Mouse (Mus musculus): ENCODE results near the gene Ccn2. TPM values are rescaled to one million over a fixed set of nuclear protein-coding genes. Genes with fewer than 3 reads are reported as not detected.
"Not testable (repeated sequence)": the region's sequence is repeated elsewhere in the genome, so short reads cannot be mapped to it uniquely, and the experiment has no call there.

Ccn2 gene
- polyA plus RNA-seq, 1 experiment from 2014 or later, result 11.3 TPM

- H3K9me3 ChIP-seq (ENCODE audit: control insufficient read depth, low read depth, low read length), result no peaks in the 10 kb centered on the region
- no peak overlapping the region for H3K9ac ChIP-seq (replicated peaks; ENCODE audit: low read depth, low read length)
- no peak overlapping the region for H3K4me2 ChIP-seq (replicated peaks; ENCODE audit: low read depth, low read length)
- no peak overlapping the region for H3K27ac ChIP-seq (ENCODE audit: low read length)
- no peak overlapping the region for H3K4me3 ChIP-seq (ENCODE audit: low read depth, low read length)
- H3K27me3 ChIP-seq (ENCODE audit: control insufficient read depth, insufficient read depth, low read length), result no peaks in the 10 kb centered on the region
- H3K36me3 ChIP-seq (ENCODE audit: control insufficient read depth, insufficient read depth, low read length), result no peaks in the 10 kb centered on the region
- H3K4me1 ChIP-seq (ENCODE audit: control insufficient read depth, insufficient read depth, low read length), result no peaks in the 10 kb centered on the region
- WGBS, result 84% methylated on average over 9 of the region's 9 CpGs
- no peak for ATAC-seq (ENCODE audit: insufficient number of reproducible peaks, insufficient read depth, low FRiP score, low read depth)
Observed at GRCm38 (mm10) chr10:24609766-24610165, 14.5 kb downstream of the Ccn2 start.

DNA sequence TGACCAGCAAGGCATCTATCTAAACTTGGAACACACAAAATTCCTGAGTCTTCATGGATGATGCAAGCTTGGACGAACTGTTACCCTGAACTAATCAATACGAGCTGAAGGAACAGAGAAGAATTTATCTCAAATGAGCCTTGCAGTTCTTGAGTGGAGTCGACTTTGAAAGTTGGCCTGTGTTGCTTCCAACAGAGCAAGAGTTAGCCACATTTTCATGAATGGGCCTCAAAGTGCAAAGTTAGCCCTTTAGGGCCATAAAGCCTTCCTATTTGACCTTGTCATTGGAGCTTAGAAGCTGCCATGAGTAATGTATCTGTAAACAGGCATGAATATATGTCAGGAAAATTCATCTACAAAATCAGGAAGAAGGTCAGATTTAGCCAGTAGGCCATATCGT lies 19.5 kb downstream of the Ccn2 start:
- Histone ChIP-seq H3K27me3 (ENCODE audit: control insufficient read depth, insufficient read depth, low read length) (no peaks in the 10 kb centered on the region), H3K9ac (replicated peaks; ENCODE audit: low read depth, low read length) (no peak overlapping the region), H3K4me1 (ENCODE audit: control insufficient read depth, insufficient read depth, low read length) (no peaks in the 10 kb centered on the region), H3K36me3 (ENCODE audit: control insufficient read depth, insufficient read depth, low read length) (no peaks in the 10 kb centered on the region), H3K9me3 (ENCODE audit: control insufficient read depth, low read depth, low read length) (no peaks in the 10 kb centered on the region), H3K4me2 (replicated peaks; ENCODE audit: low read depth, low read length) (no peak overlapping the region), H3K27ac (ENCODE audit: low read length) (no peak overlapping the region), H3K4me3 (ENCODE audit: low read depth, low read length) (no peak overlapping the region)
- no peak for ATAC-seq (ENCODE audit: insufficient number of reproducible peaks, insufficient read depth, low FRiP score, low read depth)
- 83% methylated on average over 4 of the region's 4 CpGs for WGBS

GRCm38 (mm10) chr10:24615799-24616198 lies 20.6 kb downstream of the Ccn2 start:
- Histone ChIP-seq H3K27ac (ENCODE audit: low read length) (no peak overlapping the region), H3K9me3 (ENCODE audit: control insufficient read depth, low read depth, low read length) (no peaks in the 10 kb centered on the region), H3K4me3 (ENCODE audit: low read depth, low read length) (no peak overlapping the region), H3K9ac (replicated peaks; ENCODE audit: low read depth, low read length) (no peak overlapping the region), H3K36me3 (ENCODE audit: control insufficient read depth, insufficient read depth, low read length) (no peaks in the 10 kb centered on the region), H3K4me1 (ENCODE audit: control insufficient read depth, insufficient read depth, low read length) (no peaks in the 10 kb centered on the region), H3K27me3 (ENCODE audit: control insufficient read depth, insufficient read depth, low read length) (no peaks in the 10 kb centered on the region), H3K4me2 (replicated peaks; ENCODE audit: low read depth, low read length) (no peak overlapping the region)
- no peak for ATAC-seq (ENCODE audit: insufficient number of reproducible peaks, insufficient read depth, low FRiP score, low read depth)
- 90% methylated on average over 6 of the region's 6 CpGs for WGBS

GRCm38 (mm10) chr10:24616572-24616971 lies 21.3 kb downstream of the Ccn2 start:
- not testable (repeated sequence) for H3K9me3 ChIP-seq (ENCODE audit: control insufficient read depth, low read depth, low read length); H3K27me3 ChIP-seq (ENCODE audit: control insufficient read depth, insufficient read depth, low read length); H3K9ac ChIP-seq (replicated peaks; ENCODE audit: low read depth, low read length); H3K36me3 ChIP-seq (ENCODE audit: control insufficient read depth, insufficient read depth, low read length); ATAC-seq (ENCODE audit: insufficient number of reproducible peaks, insufficient read depth, low FRiP score, low read depth); H3K4me2 ChIP-seq (replicated peaks; ENCODE audit: low read depth, low read length); H3K4me3 ChIP-seq (ENCODE audit: low read depth, low read length); H3K27ac ChIP-seq (ENCODE audit: low read length); H3K4me1 ChIP-seq (ENCODE audit: control insufficient read depth, insufficient read depth, low read length)
- 96% methylated on average over 1 of the region's 1 CpGs for WGBS

DNA sequence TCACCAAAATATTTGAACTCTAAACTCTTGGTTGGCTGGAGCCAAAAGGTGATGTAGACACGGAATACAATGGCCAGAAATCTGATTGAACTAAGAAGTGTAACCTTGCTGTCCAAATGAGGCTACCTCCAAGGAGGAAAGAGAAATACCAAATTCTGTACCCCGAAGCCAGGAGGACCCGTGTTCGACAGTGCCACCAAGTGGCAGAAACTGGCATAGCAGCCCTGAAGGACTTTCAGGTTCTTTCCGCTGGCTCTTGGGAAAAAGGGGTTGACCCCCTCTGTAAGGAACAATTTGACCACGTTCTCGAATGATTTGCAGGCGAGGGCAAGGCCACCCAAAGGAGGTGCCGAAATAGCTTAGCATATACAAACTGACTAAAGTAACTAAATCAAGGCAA lies 26.3 kb downstream of the Ccn2 start:
- H3K4me2 ChIP-seq (replicated peaks; ENCODE audit: low read depth, low read length), result no peak overlapping the region
- H3K27me3 ChIP-seq (ENCODE audit: control insufficient read depth, insufficient read depth, low read length), result no peaks in the 10 kb centered on the region
- 30% methylated on average over 9 of the region's 9 CpGs for WGBS

GRCm38 (mm10) chr10:24622586-24622985 lies 27.3 kb downstream of the Ccn2 start:
- ATAC-seq (ENCODE audit: insufficient number of reproducible peaks, insufficient read depth, low FRiP score, low read depth), result no peak
- Histone ChIP-seq H3K36me3 (ENCODE audit: control insufficient read depth, insufficient read depth, low read length) (no peaks in the 10 kb centered on the region), H3K27me3 (ENCODE audit: control insufficient read depth, insufficient read depth, low read length) (no peaks in the 10 kb centered on the region), H3K9me3 (ENCODE audit: control insufficient read depth, low read depth, low read length) (no peaks in the 10 kb centered on the region), H3K4me1 (ENCODE audit: control insufficient read depth, insufficient read depth, low read length) (no peaks in the 10 kb centered on the region), H3K4me3 (ENCODE audit: low read depth, low read length) (no peak overlapping the region), H3K4me2 (replicated peaks; ENCODE audit: low read depth, low read length) (no peak overlapping the region), H3K27ac (ENCODE audit: low read length) (no peak overlapping the region), H3K9ac (replicated peaks; ENCODE audit: low read depth, low read length) (no peak overlapping the region)
- 26% methylated on average over 7 of the region's 7 CpGs for WGBS

More for the DNA sequence above, 26.3 kb downstream of the Ccn2 start:
- Histone ChIP-seq H3K9me3 (ENCODE audit: control insufficient read depth, low read depth, low read length) (no peaks in the 10 kb centered on the region), H3K9ac (replicated peaks; ENCODE audit: low read depth, low read length) (no peak overlapping the region), H3K4me1 (ENCODE audit: control insufficient read depth, insufficient read depth, low read length) (no peaks in the 10 kb centered on the region), H3K4me3 (ENCODE audit: low read depth, low read length) (no peak overlapping the region), H3K27ac (ENCODE audit: low read length) (no peak overlapping the region), H3K36me3 (ENCODE audit: control insufficient read depth, insufficient read depth, low read length) (no peaks in the 10 kb centered on the region)
- no peak for ATAC-seq (ENCODE audit: insufficient number of reproducible peaks, insufficient read depth, low FRiP score, low read depth)

- Histone ChIP-seq H3K9ac (replicated peaks; ENCODE audit: low read depth, low read length) (no peak overlapping the region), H3K9me3 (ENCODE audit: control insufficient read depth, low read depth, low read length) (no peaks in the 10 kb centered on the region), H3K4me1 (ENCODE audit: control insufficient read depth, insufficient read depth, low read length) (peaks cover 5% of the 10 kb centered on the region; the same call in 1 of the 2 replicates), H3K27ac (ENCODE audit: low read length) (no peak overlapping the region), H3K4me2 (replicated peaks; ENCODE audit: low read depth, low read length) (0 out of 2 replicates have a peak overlapping the region, but pooled peaks have one; percentile 6), H3K27me3 (ENCODE audit: control insufficient read depth, insufficient read depth, low read length) (no peaks in the 10 kb centered on the region), H3K36me3 (ENCODE audit: control insufficient read depth, insufficient read depth, low read length) (no peaks in the 10 kb centered on the region), H3K4me3 (ENCODE audit: low read depth, low read length) (no peak overlapping the region)
- no peak for ATAC-seq (ENCODE audit: insufficient number of reproducible peaks, insufficient read depth, low FRiP score, low read depth)
- 38% methylated on average over 24 of the region's 24 CpGs for WGBS
Observed at GRCm38 (mm10) chr10:24625060-24625701, 29.9 kb downstream of the Ccn2 start.

- no peak for ATAC-seq (ENCODE audit: insufficient number of reproducible peaks, insufficient read depth, low FRiP score, low read depth)
- Histone ChIP-seq H3K27ac (ENCODE audit: low read length) (no peak overlapping the region), H3K9me3 (ENCODE audit: control insufficient read depth, low read depth, low read length) (no peaks in the 10 kb centered on the region), H3K36me3 (ENCODE audit: control insufficient read depth, insufficient read depth, low read length) (no peaks in the 10 kb centered on the region), H3K4me1 (ENCODE audit: control insufficient read depth, insufficient read depth, low read length) (peaks cover 5% of the 10 kb centered on the region; the same call in 1 of the 2 replicates), H3K9ac (replicated peaks; ENCODE audit: low read depth, low read length) (no peak overlapping the region), H3K4me2 (replicated peaks; ENCODE audit: low read depth, low read length) (no peak overlapping the region), H3K4me3 (ENCODE audit: low read depth, low read length) (no peak overlapping the region), H3K27me3 (ENCODE audit: control insufficient read depth, insufficient read depth, low read length) (no peaks in the 10 kb centered on the region)
- WGBS, result 70% methylated on average over 12 of the region's 12 CpGs
Observed at GRCm38 (mm10) chr10:24627262-24627661, 32.0 kb downstream of the Ccn2 start.

DNA sequence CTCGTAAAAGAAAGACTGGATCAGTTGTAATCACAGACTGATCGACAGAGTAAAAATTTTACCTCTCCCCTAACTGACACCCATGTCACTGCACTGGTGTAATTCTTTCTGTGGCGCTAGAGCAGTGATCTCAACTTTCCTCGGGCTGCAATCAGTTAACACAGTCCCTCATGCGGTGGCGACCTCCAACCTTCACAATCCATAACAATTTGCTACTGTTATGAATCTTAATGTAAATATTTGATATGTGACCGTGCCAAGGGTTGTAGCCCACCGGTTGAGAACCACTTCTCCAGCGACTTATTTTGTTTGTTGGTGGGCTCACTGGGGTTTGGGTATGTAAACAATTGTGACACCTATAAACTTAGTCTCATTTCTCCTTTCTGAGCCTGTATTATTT lies 33.2 kb downstream of the Ccn2 start:
- Histone ChIP-seq H3K36me3 (ENCODE audit: control insufficient read depth, insufficient read depth, low read length) (no peaks in the 10 kb centered on the region), H3K4me2 (replicated peaks; ENCODE audit: low read depth, low read length) (peak overlapping the region; percentile 27), H3K27ac (ENCODE audit: low read length) (peak overlapping the region; percentile 85), H3K9ac (replicated peaks; ENCODE audit: low read depth, low read length) (no peak overlapping the region), H3K4me3 (ENCODE audit: low read depth, low read length) (no peak overlapping the region), H3K9me3 (ENCODE audit: control insufficient read depth, low read depth, low read length) (no peaks in the 10 kb centered on the region), H3K27me3 (ENCODE audit: control insufficient read depth, insufficient read depth, low read length) (no peaks in the 10 kb centered on the region), H3K4me1 (ENCODE audit: control insufficient read depth, insufficient read depth, low read length) (peaks cover 5% of the 10 kb centered on the region; the same call in 1 of the 2 replicates)
- 26% methylated on average over 9 of the region's 9 CpGs for WGBS
- ATAC-seq (ENCODE audit: insufficient number of reproducible peaks, insufficient read depth, low FRiP score, low read depth), result peak; percentile 59

Data from stomach, embryonic 14.5 days (tissue).